Mouse (Mus musculus) fat pad, adult 2 months (tissue): Measurements from ENCODE around the gene Cdh13.

Experiments used
- DNase-seq: peaks from one replicate; pipeline ENCODE4 v3.0.0-alpha.2; 2011; ENCODE audit warnings: low read depth, low spot score; ENCODE audit errors: extremely low read depth

Gene Cdh13

GRCm38 (mm10) chr8:118380058-118380457 lies 96.5 kb downstream of the Cdh13 start:
- DNase-seq: no peak

DNA sequence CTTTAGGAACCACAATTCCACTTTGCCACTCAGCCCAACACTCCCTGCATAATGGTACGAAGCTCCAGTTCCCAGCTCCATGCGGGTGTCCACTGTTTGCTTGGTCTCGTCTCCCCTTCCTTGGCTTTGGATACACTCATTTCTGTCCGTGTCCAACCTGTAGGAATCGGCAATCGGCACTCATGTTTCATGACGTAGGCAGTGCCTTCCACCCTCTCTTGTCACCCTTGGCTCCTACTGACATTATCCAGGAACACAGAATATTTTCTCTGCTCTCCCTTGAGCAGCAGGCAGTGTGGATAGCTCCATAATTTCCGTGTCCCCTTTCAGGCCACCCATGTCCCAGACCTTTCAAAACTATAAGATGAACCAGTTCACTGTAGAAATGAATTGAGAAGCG lies 97.2 kb downstream of the Cdh13 start:
- no peak for DNase-seq

DNA sequence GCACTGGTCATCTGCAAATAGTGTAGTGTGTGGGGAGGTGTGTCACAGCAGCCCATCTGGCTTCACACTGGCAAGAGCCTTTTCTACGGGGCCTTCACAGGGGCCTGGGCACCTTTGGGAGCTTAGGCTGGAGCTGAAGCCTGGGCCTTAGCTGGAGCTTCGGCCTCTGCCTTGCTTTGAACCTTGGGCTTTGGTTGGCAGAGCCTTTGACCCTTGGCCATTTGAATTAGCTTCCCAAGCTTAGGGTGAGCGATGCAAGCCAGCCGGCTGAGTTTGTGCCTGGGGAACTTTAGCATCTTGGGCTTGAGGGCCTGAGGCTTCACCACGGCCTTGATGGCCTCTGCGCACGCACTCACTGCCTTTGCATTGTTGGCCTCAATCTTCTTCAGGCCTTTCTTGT lies 98.1 kb downstream of the Cdh13 start:
- DNase-seq: no peak

DNA sequence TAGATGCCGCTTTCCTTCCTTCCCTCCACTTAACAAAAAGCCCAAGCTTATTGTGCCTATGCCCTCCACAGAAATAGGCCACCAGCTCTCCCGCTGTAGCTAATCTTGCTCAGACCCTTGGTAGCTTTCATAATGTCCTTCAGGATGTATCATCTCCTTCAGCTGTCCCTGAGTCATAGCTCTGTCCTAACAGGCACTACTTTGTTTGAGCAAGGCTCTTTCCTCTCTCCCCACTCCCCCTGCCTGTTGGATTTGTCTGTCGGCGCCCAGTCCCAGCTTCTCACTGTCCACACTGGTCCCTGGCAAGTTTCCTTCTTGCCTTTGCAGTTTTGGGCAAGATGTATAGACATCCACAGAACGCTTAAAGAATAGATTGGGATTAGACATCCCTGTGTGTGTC lies 100.8 kb downstream of the Cdh13 start:
- no peak for DNase-seq

GRCm38 (mm10) chr8:118389456-118389855 lies 105.9 kb downstream of the Cdh13 start:
- DNase-seq: no peak

- DNase-seq: no peak
Measured at GRCm38 (mm10) chr8:118393909-118394650, 110.5 kb downstream of the Cdh13 start.

GRCm38 (mm10) chr8:118395178-118395577 lies 111.6 kb downstream of the Cdh13 start:
- no peak for DNase-seq

DNA sequence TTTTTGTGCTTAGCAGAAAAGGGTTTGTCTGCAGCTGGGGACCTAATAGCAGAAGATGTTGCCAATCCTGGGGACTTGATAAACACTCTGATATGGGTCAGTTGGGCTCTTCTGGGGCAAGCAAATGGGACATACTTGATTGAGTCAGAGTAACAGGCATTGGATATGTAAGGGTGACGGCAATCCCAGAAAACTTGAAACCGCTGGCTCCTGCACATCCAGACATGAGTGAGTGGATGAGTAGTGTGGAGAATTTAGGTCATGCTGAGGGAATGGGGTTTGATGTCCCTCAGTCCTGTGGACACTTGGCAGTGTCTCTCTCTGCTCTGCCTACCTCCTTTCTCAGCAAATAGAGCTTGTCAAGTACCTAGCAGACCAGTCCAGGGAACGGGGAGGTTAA lies 121.3 kb downstream of the Cdh13 start:
- no peak for DNase-seq

- no peak for DNase-seq
Measured at GRCm38 (mm10) chr8:118407322-118407721, 123.8 kb downstream of the Cdh13 start.

- DNase-seq: no peak
Measured at GRCm38 (mm10) chr8:118409396-118409795, 125.9 kb downstream of the Cdh13 start.

- no peak for DNase-seq
Measured at GRCm38 (mm10) chr8:118410341-118410970, 126.9 kb downstream of the Cdh13 start.

- no peak for DNase-seq
Measured at GRCm38 (mm10) chr8:118415672-118416071, 132.1 kb downstream of the Cdh13 start.

- DNase-seq: no peak
Measured at GRCm38 (mm10) chr8:118416811-118417355, 133.3 kb downstream of the Cdh13 start.

DNA sequence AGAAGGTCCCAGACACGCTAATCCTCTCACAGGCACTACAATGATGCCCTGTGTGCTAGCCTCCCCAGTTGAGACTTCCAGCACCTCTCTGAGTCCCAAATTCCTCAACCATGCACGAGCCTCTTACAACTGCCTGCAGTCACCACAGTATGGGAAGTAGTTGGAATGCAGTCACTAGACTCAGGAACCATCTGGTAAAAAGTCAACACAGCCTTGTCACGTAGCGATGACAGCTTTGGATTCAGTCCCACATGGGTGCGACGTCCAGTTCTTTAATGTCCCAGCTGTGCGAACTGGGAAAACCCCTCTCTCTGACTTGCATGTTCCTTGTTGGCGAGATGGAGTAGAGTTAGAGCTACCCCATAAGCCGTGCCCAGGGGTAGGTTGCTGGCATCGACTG lies 139.1 kb downstream of the Cdh13 start:
- DNase-seq: no peak

DNA sequence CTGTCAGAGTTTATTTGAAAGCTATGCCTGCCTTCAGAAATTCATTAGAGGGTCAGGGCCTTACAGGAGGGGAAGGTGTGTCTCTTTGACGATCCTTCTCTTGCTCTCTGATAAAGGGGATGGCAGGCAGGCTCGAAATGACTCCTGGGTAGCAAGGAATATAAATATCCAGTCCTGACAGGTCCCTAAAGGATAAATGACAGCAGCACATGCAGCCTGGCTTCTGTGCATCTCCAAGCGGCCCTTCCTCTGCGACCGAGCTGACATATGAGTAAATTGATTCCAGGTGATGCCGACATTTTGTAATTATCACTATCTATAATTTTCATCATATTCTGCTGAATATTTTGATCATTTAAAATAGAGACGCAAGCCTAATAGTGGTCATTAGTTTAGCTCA lies 145.4 kb downstream of the Cdh13 start:
- no peak for DNase-seq

DNA sequence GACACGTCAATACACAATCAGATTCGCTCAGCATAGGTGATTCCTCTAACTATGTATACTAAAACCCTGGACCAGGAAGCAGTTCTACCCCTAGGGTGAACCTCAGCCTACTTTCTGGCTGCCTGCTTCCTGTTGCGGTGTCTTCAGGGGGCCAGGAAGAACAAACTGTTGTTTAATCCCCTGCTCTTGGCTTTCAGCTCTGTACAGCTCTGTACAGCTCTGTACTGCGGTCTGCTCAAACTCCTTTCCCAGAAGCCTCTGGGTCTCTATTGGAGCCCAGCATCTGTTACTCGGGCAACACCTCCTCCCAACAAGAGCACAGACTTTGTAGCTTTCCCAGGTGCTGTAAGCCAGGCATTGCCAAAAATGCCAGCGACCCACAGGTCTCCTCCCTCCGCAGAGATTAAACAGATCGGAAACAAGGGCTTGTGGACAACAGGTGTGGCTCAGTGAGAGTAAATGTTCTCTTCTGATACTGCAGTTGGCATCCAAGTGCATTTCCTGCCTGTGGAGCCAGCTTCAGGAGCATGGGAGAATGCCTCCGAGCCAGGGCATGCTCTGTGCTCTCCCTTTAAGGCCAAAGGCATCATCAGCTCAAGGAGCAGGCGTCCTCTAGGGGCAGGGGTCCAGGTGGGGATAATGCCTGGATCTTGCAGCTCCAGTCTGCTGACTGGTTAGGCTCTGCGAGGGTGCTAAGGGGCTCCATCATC lies 148.4 kb downstream of the Cdh13 start:
- no peak for DNase-seq

- no peak for DNase-seq
Measured at GRCm38 (mm10) chr8:118433553-118434180, 150.1 kb downstream of the Cdh13 start.

GRCm38 (mm10) chr8:118436751-118437150 lies 153.2 kb downstream of the Cdh13 start:
- no peak for DNase-seq

- DNase-seq: no peak
Measured at GRCm38 (mm10) chr8:118437152-118437551, 153.6 kb downstream of the Cdh13 start.

- no peak for DNase-seq
Measured at GRCm38 (mm10) chr8:118437874-118438273, 154.3 kb downstream of the Cdh13 start.

- no peak for DNase-seq
Measured at GRCm38 (mm10) chr8:118439857-118440256, 156.3 kb downstream of the Cdh13 start.
